In the genomic region with DNA sequence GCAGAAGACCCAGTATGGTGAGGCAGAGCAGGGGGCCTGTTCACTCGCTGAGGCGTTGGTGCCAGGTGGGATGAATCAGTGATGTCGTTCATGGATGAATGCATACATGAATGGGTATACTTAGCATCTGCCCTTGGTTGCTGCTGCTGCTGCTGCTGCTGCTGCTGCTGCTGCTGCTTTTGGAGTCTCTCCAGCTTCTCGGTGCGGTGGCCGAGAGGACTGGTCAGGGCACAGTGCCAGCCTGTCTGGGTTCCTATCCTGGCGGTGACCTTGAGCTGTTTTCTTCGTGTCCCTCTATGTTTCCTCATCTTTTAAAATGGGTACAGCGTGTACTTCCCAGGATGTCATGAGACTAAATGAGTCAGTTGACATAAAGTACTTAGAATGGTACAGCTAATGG, we compare ENCODE assay signal across 8 mouse cellular contexts. TPM values are rescaled to one million over a fixed set of nuclear protein-coding genes. Genes with fewer than 3 reads are reported as not detected.
DNase-seq lines count a peak whose midpoint lies in the region; ATAC-seq lines count a peak whose summit lies in the region.

No protein-coding gene starts in this region.

- peaks cover 98% of the 10 kb centered on the region for H3K4me1 ChIP-seq in neural tube, embryonic 13.5 days (replicated peaks)
- peaks cover 98% of the 10 kb centered on the region for H3K4me1 ChIP-seq in heart, embryonic 13.5 days
- peaks cover 94% of the 10 kb centered on the region for H3K4me1 ChIP-seq in liver, embryonic 15.5 days (replicated peaks)

- peak overlapping the region; percentile 62 for H3K27ac ChIP-seq in neural tube, embryonic 13.5 days (replicated peaks)
- H3K27ac ChIP-seq in heart, embryonic 13.5 days (replicated peaks) = peak overlapping the region; percentile 92
- H3K27ac ChIP-seq in liver, embryonic 15.5 days (replicated peaks) = peak overlapping the region; percentile 81; the same call in 1 of the 2 replicates

- DNase-seq in cerebellum, postnatal 10 days = peak; percentile 79 to 81
- no peak for DNase-seq in neural tube, embryonic 10.5 days (ENCODE audit: extremely low spot score, low spot score)
- no peak for DNase-seq in layer of hippocampus, postnatal 25 days (ENCODE audit: extremely low spot score in 1 of 2, low spot score in 1 of 2)
- DNase-seq in gastrocnemius, postnatal 25 days = no peak

- H3K27me3 ChIP-seq in neural tube, embryonic 13.5 days = no peaks in the 10 kb centered on the region
- H3K27me3 ChIP-seq in heart, embryonic 13.5 days (replicated peaks) = no peaks in the 10 kb centered on the region
- H3K27me3 ChIP-seq in liver, embryonic 15.5 days = no peaks in the 10 kb centered on the region

- H3K9ac ChIP-seq in neural tube, embryonic 13.5 days = no peak overlapping the region
- peak overlapping the region; percentile 51 for H3K9ac ChIP-seq in heart, embryonic 13.5 days
- H3K9ac ChIP-seq in liver, embryonic 15.5 days = no peak overlapping the region

- no peaks in the 10 kb centered on the region for H3K9me3 ChIP-seq in neural tube, embryonic 13.5 days
- H3K9me3 ChIP-seq in heart, embryonic 13.5 days = no peaks in the 10 kb centered on the region
- H3K9me3 ChIP-seq in liver, embryonic 15.5 days (replicated peaks) = no peaks in the 10 kb centered on the region

- no peak overlapping the region for H3K4me2 ChIP-seq in neural tube, embryonic 13.5 days
- H3K4me2 ChIP-seq in heart, embryonic 13.5 days = no peak overlapping the region
- no peak overlapping the region for H3K4me2 ChIP-seq in liver, embryonic 15.5 days

- H3K4me3 ChIP-seq in neural tube, embryonic 13.5 days = no peak overlapping the region
- no peak overlapping the region for H3K4me3 ChIP-seq in heart, embryonic 13.5 days
- H3K4me3 ChIP-seq in liver, embryonic 15.5 days (replicated peaks) = no peak overlapping the region

- no peak for ATAC-seq in cerebellum, adult (ENCODE audit: insufficient number of reproducible peaks, low FRiP score, low TSS enrichment)
- no peak for ATAC-seq in neural tube, embryonic 13.5 days (ENCODE audit: low read depth)
- no peak for ATAC-seq in heart, embryonic 13.5 days (ENCODE audit: extremely low read depth, insufficient number of reproducible peaks, low FRiP score, low TSS enrichment)
- no peak for ATAC-seq in liver, embryonic 15.5 days (ENCODE audit: insufficient read depth)

- 54% methylated on average over 9 of the region's 9 CpGs for WGBS in neural tube, embryonic 13.5 days
- 39% methylated on average over 9 of the region's 9 CpGs for WGBS in heart, embryonic 13.5 days
- WGBS in liver, embryonic 15.5 days (ENCODE audit: insufficient replicate concordance) = 71% methylated on average over 9 of the region's 9 CpGs

- H3K36me3 ChIP-seq in neural tube, embryonic 13.5 days = no peaks in the 10 kb centered on the region
- H3K36me3 ChIP-seq in heart, embryonic 13.5 days = peaks cover 7% of the 10 kb centered on the region
- H3K36me3 ChIP-seq in liver, embryonic 15.5 days (replicated peaks) = no peaks in the 10 kb centered on the region

RNA-seq across cellular contexts. Expression of gene Zmiz1, which starts 56.9 kb away (rescaled TPM):
- polyA plus RNA-seq in neural tube, embryonic 13.5 days (2015; fragmentation: Nextera tagmentation; extraction: Ambion mirVana) = 57.2 and 66.2 TPM in 2 replicates
- polyA plus RNA-seq in heart, embryonic 13.5 days (2015; fragmentation: Nextera tagmentation; extraction: Ambion mirVana) = 25.1 and 25.7 TPM in 2 replicates
- 4.3 and 4.9 TPM in 2 replicates for polyA plus RNA-seq in liver, embryonic 15.5 days (2015; fragmentation: Nextera tagmentation; extraction: Ambion mirVana)
- 100 to 1,000 TPM in 1 of 2 experiments, 10 to 100 TPM in 1; 82.5 to 105 TPM for total RNA-seq in layer of hippocampus, postnatal 25 days (2021)
- total RNA-seq in gastrocnemius, postnatal 25 days (2021) = 10 to 100 TPM; 26.4 to 29.8 TPM

Comparison
In these comparisons a context has a peak if more than half of its experiments do, and no peak if none do; other contexts are left out.
1. DNase-seq: peak in cerebellum, postnatal 10 days (2 of 2); none in neural tube, embryonic 10.5 days (single experiment), layer of hippocampus, postnatal 25 days (0 of 2) and gastrocnemius, postnatal 25 days (single experiment).
2. Peak in every context shown above with its lines, with median percentiles within 50 percentile points of each other: H3K27ac ChIP-seq.